Mouse (Mus musculus): Measurements from ENCODE around the gene Mob4. TPM values are rescaled to one million over a fixed set of nuclear protein-coding genes. Genes with fewer than 3 reads are reported as not detected.
A peak's percentile ranks its signal among the peaks of the same experiment; 100 is the strongest.

The Mob4 gene
- polyA plus RNA-seq, 1 experiment from 2014 or later, result 148 TPM

GRCm38 (mm10) chr1:55194064-55194915 lies 63.3 kb downstream of the Mob4 start:
- peaks cover 38% of the 10 kb centered on the region for H3K4me1 ChIP-seq
- H3K4me3 ChIP-seq (replicated peaks), result no peak overlapping the region
- no peaks in the 10 kb centered on the region for H3K36me3 ChIP-seq (replicated peaks)
- H3K9ac ChIP-seq, result no peak overlapping the region
- no peak overlapping the region for H3K27ac ChIP-seq
- H3K4me2 ChIP-seq, result peak overlapping the region; percentile 15; the same call in 1 of the 2 replicates
- peaks cover 15% of the 10 kb centered on the region for H3K27me3 ChIP-seq
- ATAC-seq (ENCODE audit: low FRiP score), result no peak
- 19% methylated on average over 19 of the region's 19 CpGs for WGBS
- no peaks in the 10 kb centered on the region for H3K9me3 ChIP-seq

GRCm38 (mm10) chr1:55195021-55195420 lies 64.0 kb downstream of the Mob4 start:
- H3K4me1 ChIP-seq, result peaks cover 38% of the 10 kb centered on the region
- no peak overlapping the region for H3K4me3 ChIP-seq (replicated peaks)
- 57% methylated on average over 4 of the region's 4 CpGs for WGBS
- no peak overlapping the region for H3K9ac ChIP-seq
- no peaks in the 10 kb centered on the region for H3K9me3 ChIP-seq
- no peak for ATAC-seq (ENCODE audit: low FRiP score)
- no peaks in the 10 kb centered on the region for H3K36me3 ChIP-seq (replicated peaks)
- H3K4me2 ChIP-seq, result no peak overlapping the region
- no peak overlapping the region for H3K27ac ChIP-seq
- peaks cover 15% of the 10 kb centered on the region for H3K27me3 ChIP-seq

- Histone ChIP-seq H3K4me3 (replicated peaks) (no peak overlapping the region), H3K27me3 (peaks cover 15% of the 10 kb centered on the region), H3K27ac (no peak overlapping the region), H3K4me1 (peaks cover 38% of the 10 kb centered on the region), H3K9me3 (no peaks in the 10 kb centered on the region), H3K36me3 (replicated peaks) (no peaks in the 10 kb centered on the region), H3K9ac (no peak overlapping the region), H3K4me2 (no peak overlapping the region)
- WGBS, result 49% methylated on average over 6 of the region's 6 CpGs
- ATAC-seq (ENCODE audit: low FRiP score), result no peak
These were observed 65.4 kb downstream of the Mob4 start for GRCm38 (mm10) chr1:55196327-55197003.

- 7% methylated on average over 3 of the region's 3 CpGs for WGBS
- Histone ChIP-seq H3K27ac (peak overlapping the region; percentile 36; the same call in 1 of the 2 replicates), H3K27me3 (peaks cover 15% of the 10 kb centered on the region), H3K4me3 (replicated peaks) (no peak overlapping the region), H3K9ac (no peak overlapping the region), H3K4me2 (no peak overlapping the region), H3K4me1 (peaks cover 18% of the 10 kb centered on the region), H3K9me3 (no peaks in the 10 kb centered on the region), H3K36me3 (replicated peaks) (no peaks in the 10 kb centered on the region)
- peak; percentile 24; the same call in 1 of the 2 replicates for ATAC-seq (ENCODE audit: low FRiP score)
These were observed 67.7 kb downstream of the Mob4 start for GRCm38 (mm10) chr1:55198719-55199118.

GRCm38 (mm10) chr1:55201850-55202752 lies 71.1 kb downstream of the Mob4 start:
- Histone ChIP-seq H3K27ac (0 out of 2 replicates have a peak overlapping the region, but pooled peaks have one; percentile 6), H3K4me1 (peaks cover 11% of the 10 kb centered on the region), H3K9ac (no peak overlapping the region), H3K4me3 (replicated peaks) (no peak overlapping the region), H3K27me3 (0 out of 2 replicates have a peak, but pooled peaks cover 3% of the 10 kb centered on the region), H3K36me3 (replicated peaks) (no peaks in the 10 kb centered on the region), H3K9me3 (no peaks in the 10 kb centered on the region), H3K4me2 (no peak overlapping the region)
- ATAC-seq (ENCODE audit: low FRiP score), result no peak
- 67% methylated on average over 18 of the region's 18 CpGs for WGBS

Other genes starting within 250 kb of the Mob4 start
- gene Ankrd44, start 204.8 kb upstream of the Mob4 start, polyA plus RNA-seq (2016; fragmentation: Nextera tagmentation; extraction: Ambion mirVana), result 19.6 and 21.6 TPM in 2 replicates
- gene Sf3b1, start 103.8 kb upstream of the Mob4 start, polyA plus RNA-seq (2016; fragmentation: Nextera tagmentation; extraction: Ambion mirVana), result 376 and 422 TPM in 2 replicates
- 31.0 and 31.3 TPM in 2 replicates for gene Coq10b, start 78.5 kb upstream of the Mob4 start, polyA plus RNA-seq (2016; fragmentation: Nextera tagmentation; extraction: Ambion mirVana)
- 423 and 430 TPM in 2 replicates for gene Hspe1, start 43.1 kb upstream of the Mob4 start, polyA plus RNA-seq (2016; fragmentation: Nextera tagmentation; extraction: Ambion mirVana)
- 398 and 406 TPM in 2 replicates for gene Hspd1, start 43.0 kb upstream of the Mob4 start, polyA plus RNA-seq (2016; fragmentation: Nextera tagmentation; extraction: Ambion mirVana)
- gene Rftn2, start 95.6 kb downstream of the Mob4 start, polyA plus RNA-seq (2016; fragmentation: Nextera tagmentation; extraction: Ambion mirVana), result 10.8 and 11.4 TPM in 2 replicates
- 4.0 and 4.7 TPM in 2 replicates for gene Mars2, start 105.9 kb downstream of the Mob4 start, polyA plus RNA-seq (2016; fragmentation: Nextera tagmentation; extraction: Ambion mirVana)
- gene Boll, start 232.2 kb downstream of the Mob4 start, polyA plus RNA-seq (2016; fragmentation: Nextera tagmentation; extraction: Ambion mirVana), result 0.36 and 0.50 TPM in 2 replicates